In the genomic region with DNA sequence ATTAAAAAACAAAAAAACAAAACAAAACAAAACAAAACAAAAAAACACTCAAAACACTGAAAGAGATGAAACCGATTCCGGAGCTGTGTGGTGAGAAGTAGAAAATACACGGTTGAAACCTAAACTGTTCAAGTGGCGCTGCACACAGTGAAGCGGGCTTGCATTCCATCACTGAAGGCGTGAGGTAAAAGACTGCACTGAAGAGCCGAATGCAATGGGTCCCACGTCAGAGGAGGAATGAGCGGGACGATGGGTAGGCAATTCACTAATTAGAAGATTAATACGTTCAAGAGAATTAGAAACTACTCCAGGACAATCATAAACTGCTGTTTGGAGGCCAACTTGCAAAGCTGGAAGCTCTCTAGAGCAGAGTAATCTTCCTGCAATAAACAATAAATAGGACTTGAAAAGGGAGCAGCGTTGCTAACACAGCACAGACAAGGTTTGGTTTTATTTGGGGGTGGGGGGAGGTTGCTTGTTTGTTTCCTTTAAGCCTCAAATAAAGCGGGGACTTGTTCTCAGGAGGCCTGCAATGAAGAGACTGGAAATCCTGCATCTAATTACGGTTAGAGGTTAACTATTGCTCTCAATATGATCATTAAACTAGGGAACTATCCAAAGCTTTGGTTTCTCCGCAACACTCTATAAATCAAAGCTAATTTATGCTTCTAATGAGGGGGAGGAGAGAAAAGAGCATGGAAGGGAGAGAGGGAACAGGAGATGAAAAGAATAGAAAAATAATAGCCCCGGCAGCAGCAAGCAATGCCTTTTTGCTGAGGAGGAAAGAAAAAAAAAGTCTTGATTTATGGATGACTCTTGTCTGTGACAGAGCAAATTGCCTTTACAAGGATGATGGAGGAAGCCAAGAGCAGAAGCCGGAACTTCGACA, we compare ENCODE assay signal across 12 mouse cellular contexts.
DNase-seq lines count a peak whose midpoint lies in the region; ATAC-seq lines count a peak whose summit lies in the region.
"Had no signal": no experiment of that assay in that cellular context is flagged by ENCODE, and none has a peak within 500 bp of the region (broad histone marks: within the 10 kb centered on the region; RNA-seq: fewer than 3 reads in every experiment).

No protein-coding gene starts in this region.

- no peaks in the 10 kb centered on the region for H3K36me3 ChIP-seq in kidney, embryonic 15.5 days
- no peaks in the 10 kb centered on the region for H3K36me3 ChIP-seq in embryonic facial prominence, embryonic 11.5 days (replicated peaks; ENCODE audit: control insufficient read depth, insufficient read depth, low read depth, low read length)
- H3K36me3 ChIP-seq in hindbrain, embryonic 14.5 days (replicated peaks; ENCODE audit: control insufficient read depth, insufficient read depth), result no peaks in the 10 kb centered on the region
- H3K36me3 ChIP-seq in midbrain, embryonic 14.5 days (ENCODE audit: control insufficient read depth, insufficient read depth, low read length), result no peaks in the 10 kb centered on the region
- H3K36me3 ChIP-seq: liver, embryonic 13.5 days had no signal

- DNase-seq in kidney, postnatal 25 days, result no peak
- DNase-seq in embryonic facial prominence, embryonic 11.5 days (ENCODE audit: low spot score), result peak; percentile 52
- peak; percentile 46 for DNase-seq in hindbrain, embryonic 14.5 days (ENCODE audit: low spot score)
- peak; percentile 60 for DNase-seq in midbrain, embryonic 14.5 days
- DNase-seq in cerebellum, adult 9-10 months, result no peak
- DNase-seq in layer of hippocampus, adult 18-20 months (ENCODE audit: low spot score in 2 of 2), result no peak
- no peak for DNase-seq in left cerebral cortex, adult 8-10 months (ENCODE audit: low spot score in 2 of 2)
- DNase-seq: cerebellum, postnatal 10 days; heart, postnatal 36 days; liver, embryonic 13.5 days had no signal

- peak overlapping the region; percentile 56 for H3K4me2 ChIP-seq in kidney, embryonic 15.5 days
- H3K4me2 ChIP-seq in embryonic facial prominence, embryonic 11.5 days (ENCODE audit: low read depth, low read length), result no peak overlapping the region; the same call in 1 of the 2 replicates
- H3K4me2 ChIP-seq in hindbrain, embryonic 14.5 days (replicated peaks), result peak overlapping the region; percentile 29
- peak overlapping the region; percentile 23 for H3K4me2 ChIP-seq in midbrain, embryonic 14.5 days (ENCODE audit: low read length)
- H3K4me2 ChIP-seq: liver, embryonic 13.5 days had no signal

- H3K9ac ChIP-seq in kidney, embryonic 15.5 days, result no peak overlapping the region
- H3K9ac ChIP-seq in embryonic facial prominence, embryonic 11.5 days (replicated peaks; ENCODE audit: low read length), result no peak overlapping the region
- no peak overlapping the region for H3K9ac ChIP-seq in hindbrain, embryonic 14.5 days
- H3K9ac ChIP-seq in midbrain, embryonic 14.5 days (replicated peaks; ENCODE audit: low read length), result no peak overlapping the region
- H3K9ac ChIP-seq: liver, embryonic 13.5 days had no signal

- H3K4me3 ChIP-seq in kidney, embryonic 15.5 days (replicated peaks), result peak overlapping the region; percentile 8
- no peak overlapping the region for H3K4me3 ChIP-seq in embryonic facial prominence, embryonic 11.5 days (ENCODE audit: low read depth, low read length)
- H3K4me3 ChIP-seq in hindbrain, embryonic 14.5 days (replicated peaks; ENCODE audit: low read length), result no peak overlapping the region
- no peak overlapping the region for H3K4me3 ChIP-seq in midbrain, embryonic 14.5 days (replicated peaks; ENCODE audit: low read depth, low read length)
- H3K4me3 ChIP-seq: liver, embryonic 13.5 days had no signal

- WGBS in kidney, embryonic 15.5 days, result 20% methylated on average over 18 of the region's 18 CpGs
- WGBS in embryonic facial prominence, embryonic 11.5 days, result 36% methylated on average over 18 of the region's 18 CpGs
- 21% methylated on average over 18 of the region's 18 CpGs for WGBS in hindbrain, embryonic 14.5 days
- WGBS in midbrain, embryonic 14.5 days, result 20% methylated on average over 18 of the region's 18 CpGs

- no peaks in the 10 kb centered on the region for H3K27me3 ChIP-seq in kidney, embryonic 15.5 days
- H3K27me3 ChIP-seq in embryonic facial prominence, embryonic 11.5 days (ENCODE audit: control insufficient read depth, insufficient read depth, low read length), result no peaks in the 10 kb centered on the region
- H3K27me3 ChIP-seq in hindbrain, embryonic 14.5 days (ENCODE audit: control insufficient read depth, insufficient read depth, low read length), result no peaks in the 10 kb centered on the region
- H3K27me3 ChIP-seq in midbrain, embryonic 14.5 days (ENCODE audit: control insufficient read depth, insufficient read depth, low read length), result no peaks in the 10 kb centered on the region
- H3K27me3 ChIP-seq: liver, embryonic 13.5 days had no signal

- peak overlapping the region; percentile 82 for H3K27ac ChIP-seq in kidney, embryonic 15.5 days
- H3K27ac ChIP-seq in embryonic facial prominence, embryonic 11.5 days (replicated peaks; ENCODE audit: low read depth, low read length), result no peak overlapping the region
- H3K27ac ChIP-seq in hindbrain, embryonic 14.5 days, result no peak overlapping the region
- 0 out of 2 replicates have a peak overlapping the region, but pooled peaks have one; percentile 53 for H3K27ac ChIP-seq in midbrain, embryonic 14.5 days (replicated peaks; ENCODE audit: low read depth, low read length)
- H3K27ac ChIP-seq: liver, embryonic 13.5 days; stomach, postnatal 0 days had no signal

- ATAC-seq in kidney, embryonic 15.5 days (replicated peaks; ENCODE audit: low FRiP score), result peak; percentile 49
- ATAC-seq in embryonic facial prominence, embryonic 11.5 days (replicated peaks; ENCODE audit: insufficient number of reproducible peaks, low FRiP score, low TSS enrichment, low read depth), result no peak
- ATAC-seq in hindbrain, embryonic 14.5 days (ENCODE audit: low FRiP score), result peak; percentile 18; the same call in 1 of the 2 replicates
- no peak; the same call in 1 of the 2 replicates for ATAC-seq in midbrain, embryonic 14.5 days (ENCODE audit: low FRiP score, low TSS enrichment)

- H3K4me1 ChIP-seq in kidney, embryonic 15.5 days, result peaks cover 50% of the 10 kb centered on the region
- peaks cover 3% of the 10 kb centered on the region; the same call in 1 of the 2 replicates for H3K4me1 ChIP-seq in embryonic facial prominence, embryonic 11.5 days (ENCODE audit: control insufficient read depth, insufficient read depth, low read length)
- H3K4me1 ChIP-seq in hindbrain, embryonic 14.5 days (replicated peaks; ENCODE audit: control insufficient read depth, insufficient read depth, low read length), result peaks cover 46% of the 10 kb centered on the region
- peaks cover 43% of the 10 kb centered on the region for H3K4me1 ChIP-seq in midbrain, embryonic 14.5 days (ENCODE audit: control insufficient read depth, insufficient read depth, low read length)

- H3K9me3 ChIP-seq in kidney, embryonic 15.5 days (replicated peaks), result no peaks in the 10 kb centered on the region
- H3K9me3 ChIP-seq in embryonic facial prominence, embryonic 11.5 days (replicated peaks; ENCODE audit: control insufficient read depth, low read length), result no peaks in the 10 kb centered on the region
- H3K9me3 ChIP-seq in hindbrain, embryonic 14.5 days (ENCODE audit: control insufficient read depth, low read length), result no peaks in the 10 kb centered on the region
- H3K9me3 ChIP-seq in midbrain, embryonic 14.5 days (ENCODE audit: control insufficient read depth, low read length), result no peaks in the 10 kb centered on the region
- H3K9me3 ChIP-seq: liver, embryonic 13.5 days had no signal

Comparison
In these comparisons a context has a peak if more than half of its experiments do, and no peak if none do; other contexts are left out.
1. ATAC-seq: peak in kidney, embryonic 15.5 days (single experiment) and hindbrain, embryonic 14.5 days (single experiment); none in embryonic facial prominence, embryonic 11.5 days (single experiment) and midbrain, embryonic 14.5 days (single experiment).
2. H3K27ac ChIP-seq: peak in kidney, embryonic 15.5 days (single experiment) and midbrain, embryonic 14.5 days (single experiment); none in embryonic facial prominence, embryonic 11.5 days (single experiment) and hindbrain, embryonic 14.5 days (single experiment).
3. DNase-seq: peak in embryonic facial prominence, embryonic 11.5 days (single experiment), hindbrain, embryonic 14.5 days (single experiment) and midbrain, embryonic 14.5 days (single experiment); none in kidney, postnatal 25 days (0 of 2), cerebellum, adult 9-10 months (single experiment), layer of hippocampus, adult 18-20 months (0 of 2) and left cerebral cortex, adult 8-10 months (0 of 2).